Mouse (Mus musculus): ENCODE measurements around the gene Ranbp17. TPM values are rescaled to one million over a fixed set of nuclear protein-coding genes. Genes with fewer than 3 reads are reported as not detected.
"Not testable (repeated sequence)": the region's sequence is repeated elsewhere in the genome, so short reads cannot be mapped to it uniquely, and the experiment has no call there.

The Ranbp17 gene
- polyA plus RNA-seq, 1 experiment from 2014 or later, result 15.4 TPM

GRCm38 (mm10) chr11:33461172-33461571, 52.4 kb downstream of the Ranbp17 start:
- Histone ChIP-seq H3K9ac (ENCODE audit: low read length) (no peak overlapping the region), H3K9me3 (ENCODE audit: control insufficient read depth, low read length) (no peaks in the 10 kb centered on the region), H3K36me3 (ENCODE audit: control insufficient read depth, insufficient read depth, low read length) (no peaks in the 10 kb centered on the region), H3K4me2 (ENCODE audit: low read depth, low read length, severe bottlenecking) (no peak overlapping the region), H3K4me3 (ENCODE audit: low read depth, low read length) (no peak overlapping the region), H3K4me1 (replicated peaks; ENCODE audit: control insufficient read depth, insufficient read depth, low read length) (no peaks in the 10 kb centered on the region), H3K27me3 (ENCODE audit: control insufficient read depth, insufficient read depth, low read length) (no peaks in the 10 kb centered on the region), H3K27ac (ENCODE audit: low read depth, low read length) (no peak overlapping the region)
- WGBS, result 53% methylated on average over 1 of the region's 1 CpGs
- DNase-seq (ENCODE audit: low spot score), result no peak
- no peak for ATAC-seq (replicated peaks; ENCODE audit: low FRiP score)

- Histone ChIP-seq H3K4me3 (ENCODE audit: low read depth, low read length) (no peak overlapping the region), H3K9me3 (ENCODE audit: control insufficient read depth, low read length) (no peaks in the 10 kb centered on the region), H3K4me1 (replicated peaks; ENCODE audit: control insufficient read depth, insufficient read depth, low read length) (no peaks in the 10 kb centered on the region), H3K4me2 (ENCODE audit: low read depth, low read length, severe bottlenecking) (no peak overlapping the region), H3K36me3 (ENCODE audit: control insufficient read depth, insufficient read depth, low read length) (no peaks in the 10 kb centered on the region), H3K27ac (ENCODE audit: low read depth, low read length) (no peak overlapping the region), H3K9ac (ENCODE audit: low read length) (no peak overlapping the region), H3K27me3 (ENCODE audit: control insufficient read depth, insufficient read depth, low read length) (no peaks in the 10 kb centered on the region)
- ATAC-seq (replicated peaks; ENCODE audit: low FRiP score) (no peak), DNase-seq (ENCODE audit: low spot score) (no peak)
- WGBS, result 94% methylated on average over 3 of the region's 3 CpGs
These were observed 59.5 kb downstream of the Ranbp17 start for GRCm38 (mm10) chr11:33454069-33454468.

- Histone ChIP-seq H3K27me3 (ENCODE audit: control insufficient read depth, insufficient read depth, low read length) (no peaks in the 10 kb centered on the region), H3K27ac (ENCODE audit: low read depth, low read length) (no peak overlapping the region), H3K9ac (ENCODE audit: low read length) (no peak overlapping the region), H3K9me3 (ENCODE audit: control insufficient read depth, low read length) (no peaks in the 10 kb centered on the region), H3K4me3 (ENCODE audit: low read depth, low read length) (no peak overlapping the region), H3K36me3 (ENCODE audit: control insufficient read depth, insufficient read depth, low read length) (no peaks in the 10 kb centered on the region), H3K4me2 (ENCODE audit: low read depth, low read length, severe bottlenecking) (no peak overlapping the region), H3K4me1 (replicated peaks; ENCODE audit: control insufficient read depth, insufficient read depth, low read length) (no peaks in the 10 kb centered on the region)
- WGBS, result 52% methylated on average over 5 of the region's 5 CpGs
- no peak for DNase-seq (ENCODE audit: low spot score)
- ATAC-seq (replicated peaks; ENCODE audit: low FRiP score), result no peak
These were observed 79.7 kb downstream of the Ranbp17 start for GRCm38 (mm10) chr11:33433813-33434212.

- H3K27ac ChIP-seq (ENCODE audit: low read depth, low read length); H3K4me3 ChIP-seq (ENCODE audit: low read depth, low read length); H3K9me3 ChIP-seq (ENCODE audit: control insufficient read depth, low read length); H3K36me3 ChIP-seq (ENCODE audit: control insufficient read depth, insufficient read depth, low read length); H3K9ac ChIP-seq (ENCODE audit: low read length); H3K27me3 ChIP-seq (ENCODE audit: control insufficient read depth, insufficient read depth, low read length); DNase-seq (ENCODE audit: low spot score); ATAC-seq (replicated peaks; ENCODE audit: low FRiP score); H3K4me1 ChIP-seq (replicated peaks; ENCODE audit: control insufficient read depth, insufficient read depth, low read length); H3K4me2 ChIP-seq (ENCODE audit: low read depth, low read length, severe bottlenecking): not testable (repeated sequence)
- WGBS, result 92% methylated on average over 17 of the region's 17 CpGs
These were observed 85.3 kb downstream of the Ranbp17 start for GRCm38 (mm10) chr11:33428238-33428637.

- not testable (repeated sequence) for H3K36me3 ChIP-seq (ENCODE audit: control insufficient read depth, insufficient read depth, low read length); H3K4me1 ChIP-seq (replicated peaks; ENCODE audit: control insufficient read depth, insufficient read depth, low read length); H3K27me3 ChIP-seq (ENCODE audit: control insufficient read depth, insufficient read depth, low read length); H3K4me3 ChIP-seq (ENCODE audit: low read depth, low read length); H3K27ac ChIP-seq (ENCODE audit: low read depth, low read length); ATAC-seq (replicated peaks; ENCODE audit: low FRiP score); H3K9me3 ChIP-seq (ENCODE audit: control insufficient read depth, low read length); H3K4me2 ChIP-seq (ENCODE audit: low read depth, low read length, severe bottlenecking); H3K9ac ChIP-seq (ENCODE audit: low read length); DNase-seq (ENCODE audit: low spot score)
- 95% methylated on average over 5 of the region's 5 CpGs for WGBS
These were observed 85.8 kb downstream of the Ranbp17 start for GRCm38 (mm10) chr11:33427789-33428188.

- H3K4me2 ChIP-seq (ENCODE audit: low read depth, low read length, severe bottlenecking), result no peak overlapping the region
- H3K4me3 ChIP-seq (ENCODE audit: low read depth, low read length), result no peak overlapping the region
- WGBS, result 83% methylated on average over 3 of the region's 3 CpGs
- H3K9ac ChIP-seq (ENCODE audit: low read length), result no peak overlapping the region
- H3K4me1 ChIP-seq (replicated peaks; ENCODE audit: control insufficient read depth, insufficient read depth, low read length), result no peaks in the 10 kb centered on the region
- H3K27ac ChIP-seq (ENCODE audit: low read depth, low read length), result no peak overlapping the region
- H3K36me3 ChIP-seq (ENCODE audit: control insufficient read depth, insufficient read depth, low read length), result no peaks in the 10 kb centered on the region
- H3K9me3 ChIP-seq (ENCODE audit: control insufficient read depth, low read length), result no peaks in the 10 kb centered on the region
- DNase-seq (ENCODE audit: low spot score) (no peak), ATAC-seq (replicated peaks; ENCODE audit: low FRiP score) (no peak)
- no peaks in the 10 kb centered on the region for H3K27me3 ChIP-seq (ENCODE audit: control insufficient read depth, insufficient read depth, low read length)
These were observed 91.3 kb downstream of the Ranbp17 start for GRCm38 (mm10) chr11:33422226-33422625.

- H3K27me3 ChIP-seq (ENCODE audit: control insufficient read depth, insufficient read depth, low read length), result no peaks in the 10 kb centered on the region
- no peaks in the 10 kb centered on the region for H3K36me3 ChIP-seq (ENCODE audit: control insufficient read depth, insufficient read depth, low read length)
- no peak overlapping the region for H3K9ac ChIP-seq (ENCODE audit: low read length)
- WGBS, result 91% methylated on average over 4 of the region's 4 CpGs
- no peaks in the 10 kb centered on the region for H3K4me1 ChIP-seq (replicated peaks; ENCODE audit: control insufficient read depth, insufficient read depth, low read length)
- DNase-seq (ENCODE audit: low spot score), result no peak
- no peak overlapping the region for H3K4me2 ChIP-seq (ENCODE audit: low read depth, low read length, severe bottlenecking)
- ATAC-seq (replicated peaks; ENCODE audit: low FRiP score), result no peak
- H3K27ac ChIP-seq (ENCODE audit: low read depth, low read length), result no peak overlapping the region
- no peak overlapping the region for H3K4me3 ChIP-seq (ENCODE audit: low read depth, low read length)
- H3K9me3 ChIP-seq (ENCODE audit: control insufficient read depth, low read length), result no peaks in the 10 kb centered on the region
These were observed 108.9 kb downstream of the Ranbp17 start for GRCm38 (mm10) chr11:33404651-33405050.

GRCm38 (mm10) chr11:33399346-33399745, 114.2 kb downstream of the Ranbp17 start:
- no peaks in the 10 kb centered on the region for H3K4me1 ChIP-seq (replicated peaks; ENCODE audit: control insufficient read depth, insufficient read depth, low read length)
- no peaks in the 10 kb centered on the region for H3K9me3 ChIP-seq (ENCODE audit: control insufficient read depth, low read length)
- no peak overlapping the region for H3K9ac ChIP-seq (ENCODE audit: low read length)
- no peaks in the 10 kb centered on the region for H3K27me3 ChIP-seq (ENCODE audit: control insufficient read depth, insufficient read depth, low read length)
- ATAC-seq (replicated peaks; ENCODE audit: low FRiP score), result no peak
- WGBS, result 57% methylated on average over 1 of the region's 1 CpGs
- H3K36me3 ChIP-seq (ENCODE audit: control insufficient read depth, insufficient read depth, low read length), result no peaks in the 10 kb centered on the region
- no peak for DNase-seq (ENCODE audit: low spot score)
- no peak overlapping the region for H3K27ac ChIP-seq (ENCODE audit: low read depth, low read length)
- H3K4me2 ChIP-seq (ENCODE audit: low read depth, low read length, severe bottlenecking), result no peak overlapping the region
- no peak overlapping the region for H3K4me3 ChIP-seq (ENCODE audit: low read depth, low read length)

GRCm38 (mm10) chr11:33398701-33399100, 114.8 kb downstream of the Ranbp17 start:
- Histone ChIP-seq H3K27ac (ENCODE audit: low read depth, low read length) (no peak overlapping the region), H3K4me3 (ENCODE audit: low read depth, low read length) (no peak overlapping the region), H3K4me1 (replicated peaks; ENCODE audit: control insufficient read depth, insufficient read depth, low read length) (no peaks in the 10 kb centered on the region), H3K9ac (ENCODE audit: low read length) (no peak overlapping the region), H3K4me2 (ENCODE audit: low read depth, low read length, severe bottlenecking) (no peak overlapping the region), H3K9me3 (ENCODE audit: control insufficient read depth, low read length) (no peaks in the 10 kb centered on the region), H3K36me3 (ENCODE audit: control insufficient read depth, insufficient read depth, low read length) (no peaks in the 10 kb centered on the region), H3K27me3 (ENCODE audit: control insufficient read depth, insufficient read depth, low read length) (no peaks in the 10 kb centered on the region)
- no peak for DNase-seq (ENCODE audit: low spot score)
- ATAC-seq (replicated peaks; ENCODE audit: low FRiP score), result no peak
- WGBS, result 90% methylated on average over 3 of the region's 3 CpGs

All from forebrain, embryonic 11.5 days (tissue).